ENCODE assay signal across 8 mouse cellular contexts in genomic region chr4:150236521-150237481, GRCm38 (mm10). TPM values are rescaled to one million over a fixed set of nuclear protein-coding genes. Genes with fewer than 3 reads are reported as not detected.
DNase-seq lines count a peak whose midpoint lies in the region; ATAC-seq and TF ChIP-seq lines count a peak whose summit lies in the region.

Gene Eno1, plus strand, starts transcription at chr4:150236721.

- no peak for TF ChIP-seq CTCF in G1E (IDR thresholded peaks at IDR 0.05; ENCODE audit: low read depth, low read length)
- peak; percentile 41 for TF ChIP-seq CTCF in forebrain, postnatal 0 days (IDR thresholded peaks at IDR 0.05; ENCODE audit: low read depth)

- peak; percentile 89 for DNase-seq in G1E (ENCODE audit: low spot score)
- peak; percentile 95 to 98 for DNase-seq in cerebellum, adult 18-20 months
- peak; percentile 98 for DNase-seq in forebrain, postnatal 0 days
- peak; percentile 99 for DNase-seq in heart, postnatal 4 days
- DNase-seq in layer of hippocampus, adult 8-10 months (ENCODE audit: low spot score in 2 of 2): peak; percentile 89 to 96
- DNase-seq in ovary, adult 18-20 months (ENCODE audit: low spot score): peak; percentile 91
- peak; percentile 93 to 97 for DNase-seq in thymus, postnatal 10 days (ENCODE audit: low spot score in 2 of 2)

- H3K9ac ChIP-seq in forebrain, postnatal 0 days: peak within 1 kb of the TSS; percentile 88
- H3K9ac ChIP-seq in lung, embryonic 15.5 days: peak within 1 kb of the TSS; percentile 86

- peak; percentile 87 for ATAC-seq in G1E (ENCODE audit: extremely low read depth, insufficient number of reproducible peaks, low FRiP score, poor library complexity, severe bottlenecking)
- peak; percentile 97 for ATAC-seq in forebrain, postnatal 0 days
- ATAC-seq in lung, embryonic 15.5 days (ENCODE audit: borderline replicate concordance, extremely low read depth, low FRiP score, low TSS enrichment): peak; percentile 98

- H3K4me1 ChIP-seq in G1E (ENCODE audit: insufficient read depth, low read depth, low read length): peaks cover 57% of the 10 kb centered on the region
- H3K4me1 ChIP-seq in forebrain, postnatal 0 days (ENCODE audit: insufficient read depth): peaks cover 17% of the 10 kb centered on the region
- peaks cover 42% of the 10 kb centered on the region for H3K4me1 ChIP-seq in lung, embryonic 15.5 days

- WGBS in forebrain, postnatal 0 days: 1% methylated on average over 71 of the region's 78 CpGs
- whole genome bisulfite sequencing in lung, embryonic 15.5 days: under 1% methylated on average over 69 of the region's 78 CpGs

- peak within 1 kb of the TSS; percentile 99 for H3K4me3 ChIP-seq in G1E (ENCODE audit: low read depth, low read length)
- H3K4me3 ChIP-seq in forebrain, postnatal 0 days (ENCODE audit: low read depth, low read length): peak within 1 kb of the TSS; percentile 58
- H3K4me3 ChIP-seq in lung, embryonic 15.5 days: peak within 1 kb of the TSS; percentile 70

- peaks cover 37% of the 10 kb centered on the region for H3K36me3 ChIP-seq in G1E (replicated peaks)
- peaks cover 10% of the 10 kb centered on the region for H3K36me3 ChIP-seq in forebrain, postnatal 0 days (ENCODE audit: insufficient read depth)
- peaks cover 15% of the 10 kb centered on the region for H3K36me3 ChIP-seq in lung, embryonic 15.5 days

- no peaks in the 10 kb centered on the region for H3K9me3 ChIP-seq in G1E (replicated peaks)
- H3K9me3 ChIP-seq in forebrain, postnatal 0 days (ENCODE audit: low read length): no peaks in the 10 kb centered on the region
- H3K9me3 ChIP-seq in lung, embryonic 15.5 days: no peaks in the 10 kb centered on the region

- peak within 1 kb of the TSS; percentile 86 for H3K4me2 ChIP-seq in forebrain, postnatal 0 days (ENCODE audit: low read depth)
- H3K4me2 ChIP-seq in lung, embryonic 15.5 days: peak within 1 kb of the TSS; percentile 74

- H3K27me3 ChIP-seq in G1E (ENCODE audit: insufficient read depth, low read length): peaks cover 4% of the 10 kb centered on the region
- H3K27me3 ChIP-seq in forebrain, postnatal 0 days (ENCODE audit: insufficient read depth, low read length): no peaks in the 10 kb centered on the region
- H3K27me3 ChIP-seq in lung, embryonic 15.5 days: no peaks in the 10 kb centered on the region

- peak within 1 kb of the TSS; percentile 98 for H3K27ac ChIP-seq in forebrain, postnatal 0 days (ENCODE audit: low read depth, low read length)
- H3K27ac ChIP-seq in lung, embryonic 15.5 days: peak within 1 kb of the TSS; percentile 97

RNA-seq across cellular contexts. Expression of gene Eno1, which starts in this region (rescaled TPM):
- total RNA-seq in G1E (2014; fragmentation: Nextera tagmentation): 705 and 806 TPM in 2 replicates
- total RNA-seq in G1E (2017): 688 and 864 TPM in 2 replicates
- 1,261 and 1,939 TPM in 2 replicates for polyA plus RNA-seq in G1E (2012)
- 283 and 328 TPM in 2 replicates for total RNA-seq in forebrain, postnatal 0 days (2014; rRNA removed)
- polyA plus RNA-seq in forebrain, postnatal 0 days (2015; fragmentation: Nextera tagmentation; extraction: Ambion mirVana): 856 and 963 TPM in 2 replicates
- 100 to 1,000 TPM; 303 to 307 TPM for total RNA-seq in heart, postnatal 4 days (2021)
- total RNA-seq in layer of hippocampus, adult 8-10 months (2022): 100 to 1,000 TPM; 419 to 457 (median 441) TPM
- polyA plus RNA-seq in lung, embryonic 15.5 days (2015; fragmentation: Nextera tagmentation; extraction: Ambion mirVana): 1,793 and 1,844 TPM in 2 replicates

Comparison
In these comparisons a context has a peak if more than half of its experiments do, and no peak if none do; other contexts are left out.
1. Peak in every context shown above with its lines: DNase-seq, ATAC-seq, H3K4me3 ChIP-seq and H3K27ac ChIP-seq.